Mouse (Mus musculus) heart, postnatal 10 days (tissue): ENCODE results near the gene Ptprh. TPM values are rescaled to one million over a fixed set of nuclear protein-coding genes. Genes with fewer than 3 reads are reported as not detected.

Source experiments
- DNase-seq, 2 experiments: peaks; one replicate each; pipeline ENCODE4 v3.0.0; 2021
- intact Hi-C: fragments of 180-260 bp; cut with DNase I; formaldehyde crosslinking; loops from one replicate; pipeline ENCODE4 v1.15.1; 2025
- total RNA-seq, 2 experiments: library from RNA; stranded (reverse); gene quantifications; 2 replicates each; pipeline ENCODE4 v1.2.3; 2021

Ptprh gene
- total RNA-seq, 2 experiments from 2014 or later, result not detected

- intact Hi-C loops, result loop anchor here (1.0 to 10.0 kb wide), 2 partner anchors 47 to 232 kb away; no protein-coding TSS in a partner anchor
- peak; percentile 89 to 92 for DNase-seq
These were observed 77.2 kb downstream of the Ptprh start for GRCm38 (mm10) chr7:4526341-4527301.

DNA sequence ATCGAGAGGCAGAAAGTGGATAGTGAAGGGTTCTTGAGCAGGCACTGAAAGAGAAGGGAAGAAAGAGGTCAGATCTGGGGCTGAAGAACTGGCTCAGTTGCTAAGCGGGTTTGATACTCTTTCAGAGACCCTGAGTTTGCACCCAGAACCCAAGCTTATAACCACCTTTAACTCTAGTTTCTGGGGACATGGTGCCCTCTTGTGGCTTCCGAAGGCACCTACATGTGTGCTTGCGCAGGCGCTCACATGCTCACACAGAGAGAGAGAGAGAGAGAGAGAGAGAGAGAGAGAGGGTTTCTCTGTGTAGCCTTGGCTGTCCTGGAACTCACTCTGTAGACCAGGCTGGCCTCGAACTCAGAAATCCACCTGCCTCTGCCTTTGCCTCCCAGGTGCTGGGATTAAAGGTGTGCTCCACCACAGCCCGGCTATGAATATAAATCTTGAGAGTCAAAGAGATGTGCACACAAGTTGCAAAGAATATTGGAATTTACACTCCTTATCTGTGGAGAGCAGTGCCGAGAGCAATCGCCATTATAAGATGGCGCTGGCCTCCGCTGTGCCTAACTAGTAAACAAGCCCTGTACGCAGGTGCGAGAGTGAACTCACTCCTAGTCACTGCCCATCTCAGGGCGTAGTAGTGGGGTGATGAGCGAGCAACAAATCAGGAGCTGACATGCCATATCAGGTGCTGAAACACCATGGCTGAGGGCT, 79.5 kb downstream of the Ptprh start, which contains the start of gene Tnni3:
TSS of gene Tnni3 (minus strand) at position 18 of the 711 bp plus-strand sequence.
- intact Hi-C loops, result loop anchor here (10.0 kb wide), 1 partner anchor 230 kb away; no protein-coding TSS in a partner anchor

DNA sequence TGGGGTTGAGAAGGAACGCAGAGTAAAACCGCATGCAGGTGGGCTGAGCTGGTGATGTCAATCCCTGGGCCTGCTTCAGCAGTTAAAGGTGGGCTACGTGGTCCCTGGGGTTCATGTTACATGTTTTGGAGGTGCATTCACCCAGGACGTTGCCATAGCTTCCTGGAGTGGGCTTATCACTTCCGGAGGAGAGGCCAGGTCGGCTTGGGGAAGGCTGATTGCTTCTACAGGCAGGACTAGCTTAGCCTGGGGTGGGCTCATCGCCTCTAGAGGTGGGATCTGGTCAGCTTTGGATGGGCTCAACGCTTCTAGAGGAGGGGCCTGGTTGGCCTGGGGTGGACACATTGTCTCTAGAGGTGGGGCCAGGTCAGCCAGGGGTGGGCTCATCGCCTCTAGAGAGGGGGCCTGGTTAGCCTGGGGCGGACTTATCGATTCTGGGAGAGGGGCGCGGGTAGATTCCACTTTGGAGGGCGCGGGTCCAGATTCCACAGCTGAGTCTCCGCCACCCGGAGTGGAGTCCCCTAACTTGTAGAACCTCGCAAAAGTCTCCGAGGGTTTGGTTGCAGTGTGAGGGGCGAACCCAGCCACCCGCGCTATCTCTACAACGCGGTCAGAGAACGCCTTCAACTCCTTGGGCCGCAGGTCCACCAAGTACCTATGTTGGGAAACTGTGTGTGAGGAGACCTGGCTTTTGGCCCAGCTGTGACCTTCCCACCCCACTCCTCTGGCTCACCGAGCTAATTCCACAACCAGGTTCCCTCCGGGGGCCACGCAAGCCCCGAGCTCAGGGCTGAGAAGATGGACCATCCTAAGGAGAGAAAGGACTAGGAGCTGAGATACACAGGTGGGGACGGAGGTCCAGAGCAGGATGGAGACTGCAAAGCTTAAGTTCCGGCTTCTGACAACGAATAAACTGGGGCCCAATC, 80.4 kb downstream of the Ptprh start:
- DNase-seq, result peak in 1 of 2 experiments; percentile 61
- intact Hi-C loops, result loop anchor here (10.0 kb wide), 1 partner anchor 229 kb away; no protein-coding TSS in a partner anchor

More for the DNA sequence above, 79.5 kb downstream of the Ptprh start, which contains the start of gene Tnni3:
- peak; percentile 71 to 83 for DNase-seq

DNA sequence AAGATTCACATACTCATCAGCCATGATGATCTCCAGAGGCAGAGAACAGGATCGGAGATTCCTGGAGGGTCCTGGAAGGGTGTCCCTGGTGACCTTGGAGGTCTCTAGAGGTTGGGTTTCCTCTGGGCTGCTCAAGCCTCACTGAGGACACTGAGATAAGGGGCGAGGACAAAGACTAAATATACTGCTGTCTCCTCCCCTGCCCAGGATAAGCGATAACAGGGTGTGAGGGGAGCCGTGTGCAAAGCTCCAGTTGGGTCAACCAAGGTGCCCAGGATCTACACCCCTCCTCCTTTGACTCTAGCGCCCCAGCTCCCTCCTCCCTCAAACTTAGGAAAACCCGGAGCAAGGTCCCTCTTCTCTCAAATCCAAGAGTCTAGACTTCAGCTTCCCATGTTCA, 81.5 kb downstream of the Ptprh start:
- intact Hi-C loops, result loop anchor here (10.0 kb wide), 1 partner anchor 227 kb away; no protein-coding TSS in a partner anchor
- DNase-seq, result peak; percentile 80 to 81

DNA sequence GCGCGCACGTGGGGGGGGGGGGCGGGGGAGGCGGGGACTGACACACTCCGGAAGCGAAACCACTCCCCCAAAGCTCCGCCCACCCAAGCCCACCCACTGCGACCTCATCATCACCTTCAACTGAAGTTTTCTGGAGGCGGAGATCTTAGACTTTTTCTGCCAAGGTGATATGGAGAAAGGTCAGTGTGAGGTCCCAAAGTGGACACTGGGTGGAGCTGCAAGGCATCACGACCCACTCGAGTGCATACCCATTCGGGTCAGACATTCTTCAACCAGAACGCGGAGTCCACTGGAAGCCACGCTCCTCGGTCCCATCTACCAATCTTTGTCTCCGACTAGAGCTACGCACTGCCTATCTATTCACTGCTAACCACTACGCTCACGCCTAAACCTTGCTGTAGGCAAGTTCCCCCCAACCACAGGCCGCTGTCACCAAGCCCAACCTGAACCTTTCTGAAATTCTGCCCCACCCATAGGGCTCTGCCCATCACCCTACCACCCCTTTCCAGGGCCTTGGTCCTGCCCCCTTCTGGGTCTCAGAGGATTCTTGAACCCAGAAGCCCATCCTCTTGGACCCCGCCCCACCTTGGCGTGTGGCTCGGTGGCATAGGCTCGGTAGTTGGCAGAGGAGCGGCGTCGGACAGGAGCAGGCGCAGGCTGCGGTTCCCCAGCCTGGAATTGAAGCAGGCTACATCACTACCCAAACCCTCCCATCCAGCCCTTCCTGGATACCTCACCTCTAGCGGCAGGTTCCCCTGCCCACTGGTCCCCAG, 82.4 kb downstream of the Ptprh start:
- intact Hi-C loops, result loop anchor here (10.0 kb wide), 1 partner anchor 227 kb away; no protein-coding TSS in a partner anchor
- peak; percentile 76 to 77 for DNase-seq

GRCm38 (mm10) chr7:4518487-4518886, 85.4 kb downstream of the Ptprh start:
- no peak for DNase-seq

DNA sequence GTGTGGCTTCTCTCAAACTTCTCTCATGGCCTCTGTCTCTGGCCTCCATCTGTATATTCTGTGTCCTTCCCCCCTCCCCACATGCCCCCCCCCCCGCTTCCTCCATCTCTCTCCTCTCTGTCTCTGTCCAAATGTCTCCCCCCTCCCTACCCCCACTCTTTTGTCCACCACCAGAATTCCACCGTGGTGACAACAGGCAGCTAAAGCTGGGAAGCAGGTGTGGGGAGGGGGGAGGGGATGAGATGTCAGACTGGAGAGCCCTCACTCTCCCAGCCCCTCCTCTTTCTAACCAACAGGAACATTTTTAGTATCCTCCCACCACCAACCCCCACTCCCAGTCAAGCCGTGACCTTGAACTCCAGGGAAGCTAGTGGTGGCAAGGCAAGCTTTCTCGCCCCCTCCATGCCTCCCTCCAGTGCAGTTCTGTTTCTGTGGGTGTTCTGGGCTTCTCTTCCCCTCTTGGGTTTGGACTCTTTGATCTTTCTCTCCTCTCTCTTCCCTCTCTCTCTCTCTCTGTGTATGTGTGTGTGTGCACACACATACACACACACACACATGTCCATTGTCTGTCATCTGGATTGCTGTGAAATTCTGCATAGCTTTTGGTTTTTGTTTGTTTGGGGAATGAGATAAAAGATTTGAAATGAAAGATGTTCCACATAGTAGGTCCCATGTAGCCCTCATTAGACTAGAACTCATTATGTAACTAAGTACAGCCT, 87.3 kb downstream of the Ptprh start, which contains the start of gene Tnnt1:
TSS of gene Tnnt1 (minus strand) at position 51 of the 719 bp plus-strand sequence.
- DNase-seq, result peak; percentile 76 to 77
- intact Hi-C loops, result no loop called here

More at GRCm38 (mm10) chr7:4518487-4518886, 85.4 kb downstream of the Ptprh start:
- intact Hi-C loops, result no loop called here

DNA sequence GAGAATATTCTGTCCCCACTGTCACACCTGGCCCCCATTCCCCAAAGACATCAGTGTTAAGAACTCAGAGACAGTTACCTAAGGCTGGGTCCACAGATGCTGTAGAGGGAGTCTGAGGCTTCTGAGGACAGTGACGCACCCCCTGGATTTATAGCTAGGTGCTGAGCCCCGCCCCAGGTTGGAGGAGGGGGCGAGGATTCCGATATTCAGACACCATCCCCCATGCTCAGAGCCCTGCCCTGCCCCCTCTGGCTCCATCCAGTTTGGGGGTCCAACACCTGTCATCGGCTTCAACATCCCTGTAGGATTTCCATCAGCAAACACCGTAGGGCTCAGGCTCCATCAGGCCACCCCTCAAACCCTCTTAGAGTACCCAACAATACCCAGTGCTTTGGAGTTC, 88.0 kb downstream of the Ptprh start:
- intact Hi-C loops, result no loop called here
- DNase-seq, result peak; percentile 47 to 57

DNA sequence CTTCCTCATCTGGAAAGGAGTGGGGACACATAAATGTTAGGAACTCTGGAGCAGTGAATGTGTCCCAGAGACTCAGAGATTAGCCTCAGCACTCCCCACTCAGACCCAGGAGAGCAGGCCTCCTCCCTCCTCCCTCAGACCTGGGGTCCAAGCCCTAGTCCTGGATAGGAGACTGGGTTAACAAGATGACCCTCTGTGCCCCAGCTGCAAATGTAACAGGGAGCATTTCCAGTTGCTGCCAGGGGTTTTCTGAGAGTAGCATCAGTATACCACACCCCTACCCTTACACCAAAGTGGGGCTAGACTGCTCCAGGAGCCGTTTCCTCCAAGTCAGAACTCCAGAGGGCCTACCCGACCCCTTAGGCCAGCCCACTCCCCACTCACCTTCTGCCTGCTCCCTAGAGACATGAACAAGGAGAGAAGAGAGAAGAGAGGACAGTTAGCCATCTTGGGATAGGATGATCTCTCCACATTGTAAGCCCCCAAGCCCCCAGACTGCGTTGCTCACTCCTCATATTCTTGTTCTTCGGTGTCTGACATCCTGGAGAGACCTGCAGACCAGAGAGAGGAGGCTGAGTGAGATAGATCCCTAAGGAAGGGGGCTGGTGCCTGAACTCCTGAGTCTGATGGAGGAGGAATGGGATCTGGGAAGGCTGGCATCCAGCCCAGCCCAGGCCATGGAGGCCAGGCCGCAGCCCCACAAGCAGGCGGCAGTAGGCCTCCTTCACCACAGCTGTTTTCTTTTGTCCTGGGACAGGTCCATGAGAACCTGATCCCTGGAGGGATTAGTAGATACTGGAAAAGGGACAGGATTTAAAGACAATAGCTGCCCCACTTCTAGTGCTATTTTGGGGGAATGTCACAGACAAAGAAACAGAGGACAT, 89.8 kb downstream of the Ptprh start:
- peak; percentile 60 to 70 for DNase-seq
- intact Hi-C loops, result loop anchor here (5.0 kb wide), 1 partner anchor 377 kb away; the partner anchor contains the start of gene Leng8

- intact Hi-C loops, result loop anchor here (5.0 kb wide), 1 partner anchor 376 kb away; the partner anchor contains the start of gene Leng8
- peak; percentile 63 to 74 for DNase-seq
These were observed 90.6 kb downstream of the Ptprh start for GRCm38 (mm10) chr7:4513236-4513635.

DNA sequence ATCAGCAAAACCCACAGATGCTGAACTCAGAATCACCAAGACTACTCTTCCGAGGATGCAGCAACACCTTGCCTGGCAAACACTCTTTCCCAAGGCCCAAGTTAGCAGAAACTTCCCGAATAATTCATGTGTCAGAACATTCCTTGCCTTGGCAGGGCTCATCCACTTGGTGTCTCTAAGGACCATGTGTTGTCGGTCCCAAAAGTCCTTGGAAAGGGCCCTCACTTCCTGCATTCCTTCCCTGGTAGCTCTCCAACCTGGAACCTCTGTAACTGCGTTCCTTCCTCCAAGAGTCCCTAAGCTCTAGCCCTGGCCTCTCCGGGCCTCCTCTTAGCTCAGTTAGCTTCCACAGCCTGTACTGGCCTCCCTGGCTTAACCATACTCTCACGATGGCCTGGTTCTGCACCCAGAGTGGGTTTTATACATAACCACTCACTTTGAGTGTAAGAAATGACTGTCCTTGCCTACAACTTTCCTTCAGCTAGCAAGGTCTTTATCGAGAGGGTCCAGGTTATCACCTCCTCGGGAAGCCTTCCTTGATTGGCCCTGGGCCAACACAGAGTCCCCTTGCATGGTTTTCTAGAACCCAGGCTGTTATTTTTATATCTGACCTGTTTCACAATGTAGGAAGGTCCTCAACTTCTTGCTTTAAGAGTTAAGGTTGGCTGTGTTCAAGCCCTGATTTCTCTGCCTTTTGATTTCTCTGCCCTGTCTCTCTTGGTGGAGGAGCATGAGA, 92.2 kb downstream of the Ptprh start:
- intact Hi-C loops, result loop anchor here (5.0 kb wide), 1 partner anchor 374 kb away; the partner anchor contains the start of gene Leng8
- DNase-seq, result peak; percentile 63 to 65

- DNase-seq, result peak; percentile 93 to 95
- intact Hi-C loops, result loop anchor here (5.0 kb wide), 1 partner anchor 373 kb away; the partner anchor contains the start of gene Leng8
These were observed 93.8 kb downstream of the Ptprh start for GRCm38 (mm10) chr7:4509863-4510608.

DNA sequence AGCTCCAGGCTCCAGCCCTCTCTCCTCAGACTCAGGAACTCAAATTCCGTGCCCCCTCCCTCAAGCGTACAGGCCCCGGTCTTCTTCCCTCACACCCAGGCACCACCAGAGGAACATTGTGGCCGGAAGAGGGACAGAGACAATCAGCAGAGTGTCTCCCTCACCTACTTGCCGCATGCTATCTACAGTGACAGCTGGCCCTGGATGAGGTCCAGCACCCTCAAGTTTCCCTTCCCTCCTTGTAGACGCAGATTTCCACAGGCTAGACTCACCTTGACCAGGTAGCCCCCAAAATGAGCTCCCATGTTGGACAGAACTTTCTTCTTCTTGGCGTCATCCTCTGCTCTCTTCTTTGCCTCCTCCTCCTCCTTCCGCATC, 95.1 kb downstream of the Ptprh start:
- intact Hi-C loops, result no loop called here

DNA sequence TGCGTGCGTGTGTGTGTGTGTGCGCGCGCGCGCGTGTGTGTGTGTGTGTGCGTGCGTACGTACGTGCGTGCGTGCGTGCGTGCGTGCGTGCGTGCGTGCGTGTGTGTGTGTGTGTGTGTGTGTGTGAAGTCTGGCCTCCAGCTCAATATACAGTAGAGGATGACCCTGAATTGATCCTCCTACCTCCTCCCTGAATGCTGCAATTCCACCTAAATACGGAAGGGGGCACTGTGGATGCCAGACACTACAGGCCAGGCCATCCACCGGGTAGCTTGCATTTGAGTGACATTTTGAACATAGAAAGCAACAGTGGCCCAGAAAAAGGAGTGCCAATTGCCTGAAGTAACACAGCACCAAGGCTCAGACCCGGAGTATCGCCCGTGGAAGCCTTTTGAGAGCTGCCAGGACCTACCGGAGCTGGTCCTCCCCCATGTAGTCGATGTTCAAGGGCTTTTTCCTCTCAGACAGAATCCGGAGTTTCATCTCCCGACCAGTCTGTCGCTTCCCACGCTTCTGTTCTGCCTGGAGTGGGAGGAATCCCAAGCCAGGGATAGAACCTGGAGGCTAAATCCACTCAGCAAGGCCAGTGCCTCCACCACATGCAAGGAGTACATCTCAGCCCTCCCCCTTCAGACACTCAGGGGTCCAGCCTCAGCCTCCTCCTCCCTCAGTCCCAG, 95.6 kb downstream of the Ptprh start:
- DNase-seq, result no peak
- intact Hi-C loops, result no loop called here

More for the DNA sequence above, 95.1 kb downstream of the Ptprh start:
- DNase-seq, result no peak

DNA sequence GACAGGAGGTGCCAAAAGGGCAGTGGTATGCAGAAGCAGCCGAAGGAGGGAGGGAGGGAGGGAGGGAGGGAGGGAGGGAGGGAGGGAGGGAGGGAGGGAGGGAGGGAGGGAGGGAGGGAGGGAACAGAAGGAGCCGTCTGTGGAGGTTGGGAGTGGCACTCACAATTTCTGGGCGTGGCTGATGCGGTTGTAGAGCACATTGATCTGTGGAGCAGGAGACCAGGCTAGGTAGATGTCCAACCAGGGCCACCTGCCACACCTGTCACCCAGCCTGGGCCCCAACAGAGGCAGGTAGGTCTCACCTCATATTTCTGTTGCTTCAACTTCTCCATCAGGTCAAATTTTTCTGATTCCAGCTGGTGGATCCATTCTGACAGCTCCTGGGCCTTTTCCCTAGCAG, 96.6 kb downstream of the Ptprh start:
- intact Hi-C loops, result no loop called here
- DNase-seq, result no peak
